Comparison of ENCODE assay signal across 20 mouse cellular contexts in genomic region chr17:86466412-86466811, GRCm38 (mm10). TPM values are rescaled to one million over a fixed set of nuclear protein-coding genes. Genes with fewer than 3 reads are reported as not detected.
DNase-seq lines count a peak whose midpoint lies in the region; ATAC-seq and TF ChIP-seq lines count a peak whose summit lies in the region.
"Had no signal": no experiment of that assay in that cellular context is flagged by ENCODE, and none has a peak within 500 bp of the region (broad histone marks: within the 10 kb centered on the region; RNA-seq: fewer than 3 reads in every experiment).

No protein-coding gene starts in this region.

- H3K9ac ChIP-seq in heart, embryonic 14.5 days (ENCODE audit: low read length) = no peak overlapping the region
- no peak overlapping the region for H3K9ac ChIP-seq in midbrain, embryonic 13.5 days (replicated peaks)
- no peak overlapping the region for H3K9ac ChIP-seq in midbrain, postnatal 0 days (replicated peaks; ENCODE audit: low read length, poor library complexity, severe bottlenecking)
- H3K9ac ChIP-seq in forebrain, embryonic 15.5 days (replicated peaks) = no peak overlapping the region
- H3K9ac ChIP-seq: limb, embryonic 13.5 days; liver, embryonic 15.5 days had no signal

- peak overlapping the region; percentile 86 to 87; a peak in 2 of 4 replicates for H3K27ac ChIP-seq in heart, embryonic 14.5 days (replicated peaks in 1 of 2; ENCODE audit: control insufficient read depth in 1 of 2, insufficient read depth in 1 of 2, low read depth in 2 of 2, low read length in 2 of 2)
- H3K27ac ChIP-seq in midbrain, embryonic 13.5 days = no peak overlapping the region
- H3K27ac ChIP-seq in midbrain, postnatal 0 days (ENCODE audit: low read depth, low read length) = no peak overlapping the region
- no peak overlapping the region for H3K27ac ChIP-seq in forebrain, embryonic 15.5 days (replicated peaks)
- H3K27ac ChIP-seq: embryonic facial prominence, embryonic 10.5 days; limb, embryonic 13.5 days; liver, embryonic 15.5 days had no signal

- H3K36me3 ChIP-seq in heart, embryonic 14.5 days (ENCODE audit: control insufficient read depth, insufficient read depth, low read length) = no peaks in the 10 kb centered on the region
- no peaks in the 10 kb centered on the region for H3K36me3 ChIP-seq in midbrain, embryonic 13.5 days
- H3K36me3 ChIP-seq in midbrain, postnatal 0 days (ENCODE audit: insufficient read depth, low read length) = no peaks in the 10 kb centered on the region
- H3K36me3 ChIP-seq in forebrain, embryonic 15.5 days = no peaks in the 10 kb centered on the region
- H3K36me3 ChIP-seq: embryonic facial prominence, embryonic 10.5 days; limb, embryonic 13.5 days; liver, embryonic 15.5 days had no signal

- H3K4me2 ChIP-seq in heart, embryonic 14.5 days (ENCODE audit: low read length) = no peak overlapping the region
- H3K4me2 ChIP-seq in midbrain, embryonic 13.5 days (replicated peaks) = peak overlapping the region; percentile 21; the same call in 1 of the 2 replicates
- no peak overlapping the region for H3K4me2 ChIP-seq in midbrain, postnatal 0 days (ENCODE audit: low read depth, low read length, poor library complexity, severe bottlenecking)
- H3K4me2 ChIP-seq in forebrain, embryonic 15.5 days (replicated peaks) = peak overlapping the region; percentile 15
- H3K4me2 ChIP-seq: limb, embryonic 13.5 days; liver, embryonic 15.5 days had no signal

- H3K4me3 ChIP-seq in heart, embryonic 14.5 days (ENCODE audit: control insufficient read depth in 1 of 2, insufficient read depth in 1 of 2, low read depth in 1 of 2, low read length in 2 of 2) = no peak overlapping the region
- H3K4me3 ChIP-seq in midbrain, embryonic 13.5 days (replicated peaks) = no peak overlapping the region
- H3K4me3 ChIP-seq in midbrain, postnatal 0 days (ENCODE audit: low read depth, low read length) = no peak overlapping the region
- no peak overlapping the region for H3K4me3 ChIP-seq in forebrain, embryonic 15.5 days
- H3K4me3 ChIP-seq: embryonic facial prominence, embryonic 10.5 days; limb, embryonic 13.5 days; liver, embryonic 15.5 days; megakaryocyte, embryonic 14.5 days had no signal

- no peaks in the 10 kb centered on the region for H3K9me3 ChIP-seq in heart, embryonic 14.5 days (ENCODE audit: control insufficient read depth, low read length)
- H3K9me3 ChIP-seq in midbrain, embryonic 13.5 days = no peaks in the 10 kb centered on the region
- H3K9me3 ChIP-seq in midbrain, postnatal 0 days (ENCODE audit: low read length) = no peaks in the 10 kb centered on the region
- H3K9me3 ChIP-seq in forebrain, embryonic 15.5 days = no peaks in the 10 kb centered on the region
- H3K9me3 ChIP-seq: embryonic facial prominence, embryonic 10.5 days; limb, embryonic 13.5 days; liver, embryonic 15.5 days; megakaryocyte, embryonic 14.5 days had no signal

- DNase-seq in heart, postnatal 36 days = no peak
- no peak for DNase-seq in midbrain, postnatal 0 days (ENCODE audit: low spot score)
- peak; percentile 70 for DNase-seq in yolk sac, embryonic 10.5 days (ENCODE audit: low spot score)
- DNase-seq: adrenal gland, postnatal 14 days; cerebellum, adult 18-20 months; layer of hippocampus, adult 9-11 months; lung, postnatal 10 days; right cerebral cortex, adult 18-20 months; thymus, adult 18-20 months had no signal

- TF ChIP-seq CTCF in midbrain, postnatal 0 days (IDR thresholded peaks at IDR 0.05) = no peak

- no peaks in the 10 kb centered on the region for H3K27me3 ChIP-seq in heart, embryonic 14.5 days (ENCODE audit: control insufficient read depth, insufficient read depth, low read length)
- H3K27me3 ChIP-seq in midbrain, embryonic 13.5 days = peaks cover 56% of the 10 kb centered on the region
- no peaks in the 10 kb centered on the region for H3K27me3 ChIP-seq in midbrain, postnatal 0 days (ENCODE audit: insufficient read depth, low read length)
- no peaks in the 10 kb centered on the region for H3K27me3 ChIP-seq in forebrain, embryonic 15.5 days
- H3K27me3 ChIP-seq: limb, embryonic 13.5 days; liver, embryonic 15.5 days had no signal

- intact Hi-C loops in heart, postnatal 36 days (cut with DNase I) = no loop called here

- WGBS in heart, embryonic 14.5 days = 89% methylated on average over 7 of the region's 7 CpGs
- 43% methylated on average over 7 of the region's 7 CpGs for WGBS in midbrain, embryonic 13.5 days
- WGBS in midbrain, postnatal 0 days = 38% methylated on average over 7 of the region's 7 CpGs
- 16% methylated on average over 7 of the region's 7 CpGs for WGBS in forebrain, embryonic 15.5 days

- peaks cover 23 to 30% of the 10 kb centered on the region in 2 experiments for H3K4me1 ChIP-seq in heart, embryonic 14.5 days (ENCODE audit: control insufficient read depth in 2 of 2, insufficient read depth in 2 of 2, low read length in 2 of 2)
- peaks cover 44% of the 10 kb centered on the region for H3K4me1 ChIP-seq in midbrain, embryonic 13.5 days (replicated peaks)
- 0 out of 2 replicates have a peak, but pooled peaks cover 7% of the 10 kb centered on the region for H3K4me1 ChIP-seq in midbrain, postnatal 0 days (ENCODE audit: insufficient read depth, low read length)
- H3K4me1 ChIP-seq in forebrain, embryonic 15.5 days = peaks cover 43% of the 10 kb centered on the region

- ATAC-seq in heart, embryonic 14.5 days (ENCODE audit: insufficient number of reproducible peaks, insufficient read depth, low FRiP score, low read depth) = no peak
- ATAC-seq in midbrain, embryonic 13.5 days = no peak
- ATAC-seq in midbrain, postnatal 0 days (ENCODE audit: low FRiP score) = no peak
- no peak for ATAC-seq in forebrain, embryonic 15.5 days (replicated peaks)
- no peak for ATAC-seq in erythroid progenitor cell, adult 5-6 weeks (replicated peaks; ENCODE audit: low FRiP score, poor library complexity, severe bottlenecking)
- ATAC-seq: inflammation-experienced regulatory T-cells, adult 6 months had no signal

RNA-seq across cellular contexts. Expression of gene Gm10309, which starts 38.6 kb away (rescaled TPM):
- polyA plus RNA-seq in heart, embryonic 14.5 days (2014; fragmentation: Nextera tagmentation; extraction: Ambion mirVana) = 0.16 and 0.42 TPM in 2 replicates
- total RNA-seq in heart, postnatal 36 days (2021) = under 1 TPM in 1 of 2 experiments, not detected in 1; 0.16 TPM
- polyA plus RNA-seq in midbrain, embryonic 13.5 days (2015; fragmentation: Nextera tagmentation; extraction: Ambion mirVana) = 0.19 and 0.38 TPM in 2 replicates
- not detected in 2 replicates for total RNA-seq in midbrain, postnatal 0 days (2014; rRNA removed)
- polyA plus RNA-seq in midbrain, postnatal 0 days (2015; fragmentation: Nextera tagmentation; extraction: Ambion mirVana) = 0.11 and 0.32 TPM in 2 replicates
- polyA plus RNA-seq in forebrain, embryonic 15.5 days (2015; fragmentation: Nextera tagmentation; extraction: Ambion mirVana) = 0.47 and 0.65 TPM in 2 replicates
- not detected in 2 replicates for total RNA-seq in erythroid progenitor cell, adult 5-6 weeks (2015; ENCODE audit: low replicate concordance)
- total RNA-seq in erythroid progenitor cell, adult 5-6 weeks (2017; ENCODE audit: low replicate concordance) = not detected in 2 replicates
- total RNA-seq: adrenal gland, postnatal 14 days; granulocyte monocyte progenitor cell, adult 5-6 weeks; neutrophil, adult 5-6 weeks had no signal
- polyA plus RNA-seq: liver, embryonic 15.5 days had no signal

Comparison
In these comparisons a context has a peak if more than half of its experiments do, and no peak if none do; other contexts are left out.
1. H3K4me2 ChIP-seq: peak in midbrain, embryonic 13.5 days (single experiment) and forebrain, embryonic 15.5 days (single experiment); none in heart, embryonic 14.5 days (single experiment) and midbrain, postnatal 0 days (single experiment).
2. H3K27ac ChIP-seq: peak in heart, embryonic 14.5 days (2 of 2); none in midbrain, embryonic 13.5 days (single experiment), midbrain, postnatal 0 days (single experiment) and forebrain, embryonic 15.5 days (single experiment).